Mouse (Mus musculus) megakaryocyte-erythroid progenitor cell, adult 5-6 weeks (primary cell): ENCODE results near the gene Clybl. TPM values are rescaled to one million over a fixed set of nuclear protein-coding genes. Genes with fewer than 3 reads are reported as not detected.

ENCODE experiments used
- ATAC-seq: replicated peaks from 2 replicates; pipeline ENCODE4 v1.8.0; 2016; ENCODE audit warnings: mild to moderate bottlenecking, inconsistent platforms; ENCODE audit not compliant: severe bottlenecking, poor library complexity, low FRiP score, low TSS enrichment
- total RNA-seq, 2 experiments: library from RNA; stranded (forward) in 1 of 2; stranded (reverse) in 1 of 2; fragments of 200-1000, 215-1000 nt in 1 of 2; fragments of >200 nt in 1 of 2; fragmentation: Nextera tagmentation in 1 of 2; gene quantifications; 2 replicates each; pipeline ENCODE4 v1.2.3; 2014 to 2017

The Clybl gene
- total RNA-seq, 2 experiments from 2014 or later, result 47.9 to 56.6 TPM

DNA sequence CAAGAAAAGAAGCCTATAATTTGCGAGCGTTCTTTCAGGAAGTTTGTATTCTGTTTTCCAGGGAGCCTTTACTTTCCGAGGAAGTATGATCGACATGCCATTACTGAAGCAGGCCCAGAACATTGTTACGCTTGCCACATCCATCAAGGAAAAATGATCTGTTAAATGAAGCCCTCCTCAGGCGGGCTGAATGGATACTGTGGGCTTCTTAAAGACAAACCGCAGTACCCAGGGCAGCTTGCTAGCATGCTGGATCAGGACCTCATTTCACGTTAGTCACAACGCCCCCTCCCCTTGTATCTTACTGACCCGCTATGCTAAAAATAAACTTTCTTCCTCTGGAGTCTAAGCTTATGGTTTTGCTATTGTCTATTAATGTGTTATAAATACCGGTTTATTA is 220.4 kb downstream of the Clybl start:
- ATAC-seq, result no peak

DNA sequence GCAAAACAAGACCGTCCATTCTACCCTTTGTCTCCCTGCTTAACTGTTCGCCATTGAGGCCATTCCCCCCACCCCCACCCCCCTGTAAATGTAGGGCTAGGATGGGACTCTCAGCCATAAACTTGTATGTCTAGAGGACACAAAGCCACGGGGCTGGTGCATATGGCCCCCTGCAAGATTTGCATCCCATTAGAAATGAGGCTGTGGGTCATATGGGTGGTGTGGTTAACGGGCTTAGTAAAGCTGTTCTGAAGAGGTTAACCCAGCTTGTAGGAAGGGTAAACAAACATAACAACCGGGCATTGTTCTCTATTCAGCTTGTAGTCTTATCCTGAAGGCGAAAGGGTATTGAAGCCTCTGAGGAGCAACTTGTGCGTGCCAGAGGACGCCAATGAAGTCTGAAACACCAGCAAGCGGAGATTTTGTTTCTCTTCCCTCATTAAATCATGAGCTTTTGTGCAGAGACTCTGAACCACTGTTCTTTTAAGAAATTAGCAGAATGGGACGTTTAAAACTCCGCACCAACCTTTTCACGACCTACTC is 221.3 kb downstream of the Clybl start:
- ATAC-seq, result no peak

DNA sequence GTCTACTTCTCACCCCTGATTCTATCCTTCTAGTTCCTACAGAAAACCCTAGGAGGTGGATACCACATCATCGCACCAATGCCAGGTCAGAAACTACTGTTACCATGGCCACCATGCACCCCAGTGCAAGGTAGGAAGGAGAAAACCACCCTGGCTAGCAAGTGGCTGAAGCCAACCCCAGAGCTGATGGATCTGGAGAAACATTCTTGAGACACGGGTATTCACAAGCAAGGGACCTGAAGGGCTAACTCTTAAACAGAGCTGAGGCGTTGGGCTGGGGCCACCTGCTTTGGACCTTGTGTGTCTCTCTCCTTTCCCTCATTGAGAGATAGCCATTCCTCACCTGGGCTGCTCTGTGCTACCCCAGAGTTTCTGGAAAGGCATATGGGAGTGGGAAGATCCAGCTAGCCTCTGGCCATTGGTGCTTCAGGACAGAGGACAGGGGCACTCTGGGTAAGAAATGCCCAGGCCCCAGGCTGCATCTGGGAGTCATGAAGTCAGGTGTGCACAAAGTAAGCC is 222.0 kb downstream of the Clybl start:
- no peak for ATAC-seq

DNA sequence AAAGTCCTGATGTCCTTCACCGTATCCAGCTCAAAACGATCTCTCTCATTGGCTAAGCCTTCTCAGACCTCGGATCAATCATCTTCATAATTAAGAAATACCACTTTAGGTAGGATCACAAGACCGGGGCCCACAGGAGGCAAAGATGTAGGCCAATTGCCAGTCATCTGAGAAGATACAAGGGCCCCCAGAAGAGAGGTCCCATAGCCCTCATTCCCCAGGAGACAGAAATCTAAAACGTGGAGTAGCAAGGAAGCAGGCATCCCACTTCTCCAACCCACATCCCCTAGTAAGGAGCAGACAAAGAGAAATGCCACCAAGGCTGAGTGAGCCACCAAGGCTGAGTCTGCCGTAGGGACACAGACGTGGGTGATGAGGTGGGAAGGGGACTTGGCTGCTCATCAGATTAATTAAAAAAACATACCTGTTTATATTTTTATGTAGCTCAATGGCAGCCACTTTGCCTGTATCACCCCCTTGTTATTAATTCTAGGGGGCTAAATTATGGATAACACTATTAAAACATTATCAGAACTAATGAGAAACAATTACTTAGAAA is 223.2 kb downstream of the Clybl start:
- ATAC-seq, result no peak

DNA sequence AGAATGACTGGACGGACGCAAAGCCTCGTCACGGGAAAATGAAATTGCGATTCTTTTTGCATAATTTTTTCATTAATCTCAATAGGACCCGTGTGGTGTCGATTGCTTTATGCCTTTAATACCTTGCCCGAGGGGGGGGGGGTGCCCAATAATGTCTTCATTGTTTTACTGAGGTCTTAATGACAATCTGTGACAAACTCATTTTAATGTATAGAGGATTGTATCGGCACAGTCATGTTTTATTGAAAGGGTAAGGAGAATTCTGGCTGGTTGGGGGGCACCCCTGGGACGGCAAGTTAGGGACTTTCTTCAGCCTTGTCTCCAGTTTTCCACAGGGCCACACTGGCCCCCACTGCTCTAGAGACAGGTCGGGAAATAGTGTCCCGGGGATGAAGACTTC is 223.7 kb downstream of the Clybl start:
- ATAC-seq, result no peak

DNA sequence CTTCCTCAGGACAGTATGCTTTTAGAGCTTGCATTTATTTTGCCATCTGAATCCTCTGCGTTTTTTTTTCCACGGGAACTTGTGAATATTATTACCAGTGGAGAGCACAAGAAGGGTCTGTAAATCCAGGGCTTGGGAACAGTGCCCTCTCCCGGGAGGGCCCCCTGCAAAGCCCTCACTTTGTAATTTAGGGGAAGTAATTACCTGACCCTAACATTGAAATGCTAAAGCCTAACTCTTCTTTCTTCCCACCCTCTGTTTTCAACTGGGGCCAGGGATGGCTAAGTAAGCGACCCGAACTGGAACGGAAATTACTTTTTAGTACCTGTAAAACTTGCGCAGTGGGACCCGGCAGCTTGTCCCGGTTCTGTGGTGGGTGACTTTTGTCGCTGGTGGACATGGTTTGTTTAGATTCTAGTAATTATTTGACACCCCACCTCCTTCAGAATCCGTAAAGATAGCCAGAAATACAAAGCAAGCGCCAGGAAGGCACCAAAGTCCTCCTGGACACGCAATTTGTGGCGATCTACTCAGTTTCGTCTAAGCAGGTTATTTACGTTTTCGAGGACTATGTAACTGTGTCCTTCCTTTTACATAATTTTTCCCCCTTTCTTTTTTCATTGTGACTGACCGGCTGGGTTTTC is 224.5 kb downstream of the Clybl start:
- ATAC-seq, result no peak

DNA sequence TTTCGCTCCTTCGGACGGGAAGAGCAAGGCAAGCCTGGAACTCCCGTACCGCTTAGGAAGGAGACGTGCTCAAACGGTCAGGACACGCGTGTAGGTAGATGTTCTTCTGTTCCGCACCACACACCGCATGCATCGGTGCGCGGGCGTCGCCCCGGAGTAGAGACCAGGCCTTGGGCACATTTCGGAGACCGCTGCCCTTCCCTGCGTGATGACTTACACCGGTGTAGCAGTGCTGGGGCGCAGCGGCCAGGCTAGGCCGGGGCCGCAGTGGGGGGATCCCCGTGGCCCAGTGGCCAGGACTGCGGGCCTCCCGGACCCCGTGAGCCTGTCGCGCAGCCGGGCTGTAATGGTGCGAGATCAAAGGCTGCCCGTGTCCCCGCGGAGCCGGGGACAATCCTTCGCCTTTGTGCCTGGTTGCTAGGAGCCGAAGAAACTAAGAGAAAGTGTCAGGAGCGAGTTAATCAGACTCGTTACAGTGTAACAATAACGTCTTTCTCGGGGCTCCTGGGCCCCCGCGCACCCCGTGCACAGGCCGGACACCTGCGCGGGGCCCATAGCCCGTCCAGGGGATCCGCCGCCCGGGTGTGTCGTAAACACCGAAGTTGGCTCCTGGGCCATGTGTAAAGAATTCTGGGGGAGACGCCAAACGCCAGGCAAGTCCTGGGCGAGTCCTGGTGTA is 225.2 kb downstream of the Clybl start:
- ATAC-seq, result peak; percentile 38; the same call in 1 of the 2 replicates

DNA sequence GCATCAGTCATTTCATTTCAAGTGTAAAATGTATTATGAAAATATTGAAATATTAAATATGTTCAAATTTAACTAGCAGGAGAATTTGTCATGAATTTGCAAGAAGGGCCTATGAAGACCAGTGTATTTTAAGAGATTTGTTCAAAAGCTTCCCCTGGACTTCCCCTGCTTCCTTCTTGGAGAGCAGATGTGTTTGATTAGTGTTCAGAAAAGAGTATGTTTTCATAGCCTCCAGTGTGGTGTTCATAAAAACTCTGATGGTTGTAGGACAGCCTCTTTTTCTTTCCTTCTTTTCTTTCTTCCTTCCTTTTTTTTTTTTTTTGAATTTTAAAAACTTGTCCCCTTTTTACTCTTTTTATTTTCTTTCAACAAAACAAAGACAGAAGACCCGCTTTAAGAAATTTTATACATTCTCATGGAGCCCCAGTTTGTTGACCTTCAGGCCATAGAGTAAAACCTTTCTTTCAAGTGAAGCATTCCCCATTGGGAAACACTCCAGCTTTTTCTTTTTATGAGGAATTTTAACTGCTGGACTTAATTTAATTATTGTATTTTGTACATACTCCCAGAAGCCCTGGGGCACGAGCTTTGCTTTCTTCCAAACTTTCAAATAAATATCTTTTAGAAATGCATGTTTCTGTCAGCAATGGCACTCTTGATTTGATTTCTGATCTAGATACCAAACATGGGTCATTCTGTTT is 231.5 kb downstream of the Clybl start:
- ATAC-seq, result no peak

DNA sequence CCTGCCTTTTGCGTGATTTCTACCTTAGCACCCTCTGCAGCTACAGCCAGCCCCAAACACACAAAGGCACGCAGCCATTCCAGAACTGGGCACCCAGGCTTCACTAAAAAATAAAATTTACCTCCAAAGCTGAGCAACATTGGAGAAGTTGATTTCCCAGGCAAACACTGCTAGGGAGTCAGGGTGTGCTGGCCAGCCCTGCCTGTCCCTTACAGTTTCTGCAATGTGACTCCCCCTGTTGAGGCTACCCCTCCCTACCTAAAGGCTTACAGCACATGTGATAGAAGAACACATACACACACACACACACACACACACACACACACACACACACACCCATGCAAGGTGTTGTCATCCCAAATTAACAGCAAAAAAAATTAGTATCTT is 232.0 kb downstream of the Clybl start:
- no peak for ATAC-seq

DNA sequence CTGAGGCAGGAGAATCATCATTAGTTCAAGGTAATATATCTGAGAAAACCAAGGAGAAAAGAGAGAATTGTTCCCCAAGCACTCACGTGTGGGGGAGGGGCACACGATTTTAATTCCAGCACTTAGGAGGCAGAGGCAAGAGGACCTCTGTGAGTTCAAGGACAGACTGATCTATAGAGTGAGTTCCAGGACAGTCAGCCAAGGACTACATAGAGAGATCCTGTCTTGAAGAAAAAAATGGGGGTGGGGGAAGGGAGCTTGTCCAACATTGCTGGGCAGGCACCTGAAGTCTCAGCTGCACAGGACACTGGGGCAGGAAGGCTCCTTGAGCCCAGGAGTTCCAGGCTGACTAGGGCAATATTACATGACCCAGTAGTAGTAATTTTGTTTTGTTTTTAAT is 233.3 kb downstream of the Clybl start:
- ATAC-seq, result no peak

DNA sequence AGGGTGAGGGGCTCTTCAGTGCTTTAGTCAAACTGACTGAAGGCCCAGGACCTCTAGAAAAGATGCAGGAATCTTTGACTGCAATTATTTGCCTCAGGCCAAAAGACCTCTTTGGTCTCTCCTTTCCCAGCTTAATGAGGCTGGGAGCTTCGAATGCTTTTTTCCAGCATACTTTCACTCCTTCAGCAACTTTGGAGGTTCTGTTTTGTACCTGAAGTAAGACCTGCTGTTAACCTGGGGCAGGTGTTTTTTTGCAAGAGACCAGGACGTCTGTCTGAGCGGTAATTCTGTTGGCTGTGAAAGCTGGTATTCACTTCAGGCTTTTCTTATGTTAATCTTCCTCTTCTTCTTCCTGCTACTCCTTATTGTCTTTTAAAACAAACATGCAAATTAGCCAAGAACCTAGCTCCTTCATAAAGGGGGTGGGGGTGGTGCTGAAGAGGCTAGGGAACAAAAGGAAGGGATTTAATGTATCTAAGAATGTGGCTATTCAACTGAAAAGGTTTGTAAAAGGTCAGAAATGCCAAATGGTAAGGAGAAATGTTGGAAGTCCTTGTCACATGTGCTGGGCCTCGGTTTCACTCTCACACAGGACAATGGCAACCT is 234.8 kb downstream of the Clybl start:
- no peak for ATAC-seq

DNA sequence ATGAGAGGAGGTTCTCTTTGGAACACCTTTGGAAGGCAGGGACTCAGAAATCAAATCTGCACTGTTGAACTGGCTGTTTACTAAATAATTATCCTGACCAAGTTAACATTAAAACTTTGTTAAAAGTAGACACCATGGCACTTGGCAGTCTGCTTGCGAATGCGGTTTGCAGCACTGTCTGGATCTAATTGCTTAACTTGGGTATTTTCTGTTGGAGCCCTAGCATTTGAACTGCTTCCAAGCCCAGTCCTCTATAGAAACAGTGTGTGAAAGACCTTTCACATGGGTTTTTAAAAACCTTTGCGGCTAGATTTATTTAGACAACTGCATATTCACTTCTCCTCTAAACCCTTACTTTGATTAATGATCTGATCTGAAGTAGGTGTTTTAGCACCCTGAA is 242.9 kb downstream of the Clybl start:
- ATAC-seq, result no peak

DNA sequence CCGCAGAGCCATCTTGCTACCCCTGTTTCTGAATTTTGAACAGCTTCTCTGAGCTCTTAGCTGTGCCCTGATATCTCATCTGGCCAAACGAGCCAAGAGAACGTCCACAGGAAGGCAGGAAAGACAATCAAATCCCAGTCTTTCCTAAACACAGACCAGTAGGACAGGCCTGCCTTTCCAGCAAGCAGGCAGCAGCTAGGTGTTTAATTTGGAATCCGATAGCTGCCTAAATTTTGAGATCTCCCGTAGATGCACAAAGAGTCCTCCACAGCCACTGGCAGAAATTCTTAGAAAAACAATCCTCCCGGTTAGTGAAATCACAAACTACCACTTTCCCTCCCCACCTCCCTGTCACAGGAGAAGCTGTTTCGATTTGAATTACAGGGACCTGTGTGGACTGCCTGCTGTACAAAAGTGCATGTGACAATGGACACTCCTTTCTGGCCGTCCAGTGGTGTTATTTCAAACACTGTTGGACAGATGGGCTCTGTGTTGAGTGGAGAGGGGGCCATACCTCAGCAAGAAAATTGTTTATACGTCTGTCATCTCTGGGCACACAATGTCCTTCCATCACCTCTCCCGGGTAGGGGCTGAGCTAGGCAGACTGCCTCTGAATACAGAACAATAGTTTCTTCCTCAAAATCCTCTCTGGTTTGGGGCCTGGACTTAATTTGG is 245.2 kb downstream of the Clybl start:
- no peak for ATAC-seq

DNA sequence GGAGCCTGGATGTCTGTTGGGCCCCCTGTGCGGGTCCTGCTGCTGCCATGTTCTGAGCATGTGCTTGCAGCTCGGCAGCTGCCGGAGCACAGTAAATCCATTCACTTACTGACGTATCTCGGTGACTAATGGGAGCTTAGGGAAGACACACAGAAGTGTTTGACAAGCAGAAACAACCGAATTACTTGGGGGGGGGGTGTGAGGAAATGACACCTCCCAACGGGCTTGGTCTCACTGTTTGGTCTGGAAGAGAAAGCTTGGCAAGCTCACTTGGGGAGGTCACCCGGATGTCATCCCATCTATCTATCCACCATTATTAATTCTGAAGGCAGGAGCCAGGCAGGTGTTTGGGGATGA is 245.7 kb downstream of the Clybl start:
- ATAC-seq, result no peak

DNA sequence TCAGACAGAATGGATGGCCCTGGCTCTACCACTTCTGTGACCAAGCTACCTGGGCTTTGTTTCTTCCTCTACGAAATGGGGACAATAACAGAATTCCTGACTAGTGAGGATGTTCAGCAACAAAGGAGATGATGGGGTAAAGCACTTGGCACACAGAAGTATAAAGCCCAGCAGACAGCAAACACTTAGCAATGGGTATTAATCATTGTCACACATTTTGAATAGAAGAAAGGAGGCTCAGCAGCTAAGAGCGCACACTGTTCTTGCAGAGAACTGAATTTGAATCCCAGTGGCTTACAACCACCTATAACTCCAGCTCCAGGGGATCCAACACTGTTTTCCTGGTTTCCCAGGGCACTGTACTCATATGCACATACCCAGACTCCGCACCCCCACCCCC is 246.2 kb downstream of the Clybl start:
- ATAC-seq, result no peak

DNA sequence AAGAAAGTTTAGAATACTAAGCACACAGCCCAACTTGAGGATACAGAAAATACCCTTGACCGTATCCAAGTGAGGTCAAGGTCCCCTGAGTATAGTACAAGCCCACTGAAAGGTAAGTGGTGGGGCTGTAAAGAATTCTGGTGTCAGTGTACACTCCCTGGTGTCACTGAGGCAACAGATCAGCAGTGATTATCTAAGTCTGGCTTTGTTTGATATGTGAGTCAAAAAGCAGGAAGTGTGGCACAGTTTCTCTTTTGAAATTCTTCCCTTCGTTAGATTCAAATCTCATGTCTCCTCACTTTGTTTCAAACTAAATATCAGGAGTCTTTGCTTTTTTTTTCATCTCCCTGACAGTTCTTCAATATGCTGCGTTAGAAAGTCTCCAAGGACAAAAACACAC is 251.1 kb downstream of the Clybl start:
- ATAC-seq, result no peak

DNA sequence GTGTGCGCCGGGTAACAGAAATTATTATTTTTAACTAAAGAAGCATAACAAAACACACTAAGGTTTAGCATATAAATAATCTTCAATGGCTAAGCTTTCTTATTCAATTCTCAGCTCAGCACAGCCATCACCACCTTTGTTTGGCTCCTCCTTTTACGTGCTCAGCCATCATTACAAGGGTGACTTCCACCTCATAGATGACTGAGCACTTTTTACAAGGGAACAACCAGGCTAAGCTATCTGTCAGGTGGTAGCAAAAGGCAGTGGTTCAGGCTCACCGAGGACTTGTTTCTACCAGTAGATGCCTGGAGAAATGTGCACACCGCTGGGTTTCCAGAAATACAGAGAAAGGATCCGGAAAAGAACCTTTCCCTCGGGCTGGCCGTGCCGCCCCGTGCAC is 252.5 kb downstream of the Clybl start:
- ATAC-seq, result no peak

DNA sequence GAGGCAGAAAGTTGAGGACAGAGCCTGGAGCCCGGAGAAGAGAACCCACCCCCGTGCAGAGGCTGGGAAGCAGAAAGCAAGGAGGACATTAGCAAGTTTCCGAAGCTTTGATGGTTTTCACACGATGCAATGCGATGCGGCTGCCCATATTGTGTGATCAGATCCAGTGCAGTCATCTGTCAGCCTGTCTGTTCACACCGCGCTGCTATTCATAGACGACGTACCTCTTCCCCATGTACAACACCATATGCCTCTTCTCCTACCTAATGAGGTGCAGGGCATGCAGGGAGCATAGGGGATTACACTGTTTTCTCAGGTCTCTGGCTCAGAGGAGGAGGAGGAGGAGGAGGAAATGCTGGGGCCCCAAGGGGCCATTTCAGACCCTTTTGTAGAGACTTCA is 255.3 kb downstream of the Clybl start:
- ATAC-seq, result no peak
